In the genomic region with DNA sequence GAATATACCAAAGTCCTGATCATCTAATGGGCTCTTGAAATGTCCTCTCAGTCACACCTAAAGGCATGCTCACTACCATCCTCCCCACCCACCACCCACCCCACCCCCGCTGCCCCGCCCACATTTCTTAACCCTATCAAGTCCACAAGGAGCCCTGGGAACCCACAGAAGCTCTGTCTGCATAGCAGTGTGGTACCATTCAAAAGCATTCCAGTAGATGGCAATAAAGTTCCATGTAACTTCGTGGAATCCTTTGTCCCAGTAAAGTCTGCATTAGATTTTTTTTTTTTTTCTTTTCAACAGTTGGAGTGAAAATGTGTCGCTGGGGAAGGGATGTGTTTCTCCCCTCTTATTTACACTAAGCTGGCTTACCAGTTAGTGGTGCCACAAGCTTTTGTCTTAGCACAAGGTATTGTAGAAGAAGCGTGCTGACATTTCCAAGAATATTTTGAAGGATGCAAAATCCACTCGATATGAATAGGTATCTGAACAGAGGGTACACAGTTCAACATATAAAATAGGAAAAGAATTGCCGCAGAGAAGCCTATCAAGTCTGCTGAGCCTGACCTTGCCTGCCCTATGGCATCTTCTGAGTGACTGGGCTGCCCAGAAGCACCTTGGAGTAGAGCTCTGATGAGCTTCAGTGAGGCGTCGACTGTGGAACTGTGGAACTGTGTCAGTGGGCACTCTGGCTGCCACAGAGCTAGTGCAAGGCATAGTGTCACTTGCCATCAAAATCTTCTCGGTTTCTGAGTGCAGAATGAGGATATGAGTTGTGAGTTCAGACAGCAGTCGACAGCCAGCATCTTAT, we compare ENCODE assay signal across 8 mouse cellular contexts.
DNase-seq lines count a peak whose midpoint lies in the region; ATAC-seq and TF ChIP-seq lines count a peak whose summit lies in the region.
"Had no signal": no experiment of that assay in that cellular context is flagged by ENCODE, and none has a peak within 500 bp of the region (broad histone marks: within the 10 kb centered on the region; RNA-seq: fewer than 3 reads in every experiment).

No protein-coding gene starts in this region.

- no peaks in the 10 kb centered on the region for H3K27me3 ChIP-seq in liver, postnatal 0 days (ENCODE audit: insufficient read depth, low read length)
- H3K27me3 ChIP-seq in hindbrain, embryonic 10.5 days (ENCODE audit: insufficient read depth, poor library complexity, severe bottlenecking): no peaks in the 10 kb centered on the region
- no peaks in the 10 kb centered on the region for H3K27me3 ChIP-seq in limb, embryonic 11.5 days (ENCODE audit: control insufficient read depth, insufficient read depth, low read length)

- TF ChIP-seq EP300 in liver, postnatal 0 days (IDR thresholded peaks at IDR 0.05; ENCODE audit: low read depth): no peak

- H3K4me3 ChIP-seq in liver, postnatal 0 days (ENCODE audit: low read depth, low read length): no peak overlapping the region
- H3K4me3 ChIP-seq in hindbrain, embryonic 10.5 days: no peak overlapping the region
- no peak overlapping the region for H3K4me3 ChIP-seq in limb, embryonic 11.5 days (ENCODE audit: low read depth, low read length)

- ATAC-seq in liver, postnatal 0 days: no peak
- no peak for ATAC-seq in limb, embryonic 11.5 days (ENCODE audit: insufficient number of reproducible peaks, low FRiP score, low TSS enrichment, low read depth)
- ATAC-seq in megakaryocyte, adult 5-6 weeks (ENCODE audit: poor library complexity, severe bottlenecking): no peak

- no peak overlapping the region for H3K4me2 ChIP-seq in liver, postnatal 0 days (ENCODE audit: low read depth, low read length)
- no peak overlapping the region for H3K4me2 ChIP-seq in limb, embryonic 11.5 days (ENCODE audit: low read depth, severe bottlenecking)

- no peaks in the 10 kb centered on the region for H3K4me1 ChIP-seq in liver, postnatal 0 days (ENCODE audit: insufficient read depth)
- H3K4me1 ChIP-seq in hindbrain, embryonic 10.5 days (replicated peaks): 0 out of 2 replicates have a peak, but pooled peaks cover 9% of the 10 kb centered on the region
- no peaks in the 10 kb centered on the region for H3K4me1 ChIP-seq in limb, embryonic 11.5 days (ENCODE audit: control insufficient read depth, insufficient read depth, low read length)

- peak; percentile 38 for TF ChIP-seq CTCF in liver, postnatal 0 days (IDR thresholded peaks at IDR 0.05; ENCODE audit: low read depth)

- H3K9me3 ChIP-seq in liver, postnatal 0 days (ENCODE audit: low read length): no peaks in the 10 kb centered on the region
- no peaks in the 10 kb centered on the region for H3K9me3 ChIP-seq in hindbrain, embryonic 10.5 days
- H3K9me3 ChIP-seq in limb, embryonic 11.5 days (ENCODE audit: control insufficient read depth, low read length): no peaks in the 10 kb centered on the region

- WGBS in liver, postnatal 0 days (ENCODE audit: insufficient replicate concordance): 25% methylated on average over 11 of the region's 11 CpGs
- 18% methylated on average over 11 of the region's 11 CpGs for WGBS in hindbrain, embryonic 10.5 days
- 25% methylated on average over 11 of the region's 11 CpGs for WGBS in limb, embryonic 11.5 days

- no peaks in the 10 kb centered on the region for H3K36me3 ChIP-seq in liver, postnatal 0 days (replicated peaks; ENCODE audit: insufficient read depth, low read length)
- no peaks in the 10 kb centered on the region for H3K36me3 ChIP-seq in hindbrain, embryonic 10.5 days
- H3K36me3 ChIP-seq in limb, embryonic 11.5 days (ENCODE audit: control insufficient read depth, insufficient read depth, low read length): no peaks in the 10 kb centered on the region

- H3K9ac ChIP-seq in liver, postnatal 0 days (replicated peaks): no peak overlapping the region
- peak overlapping the region; percentile 23; the same call in 1 of the 2 replicates for H3K9ac ChIP-seq in limb, embryonic 11.5 days (ENCODE audit: low read length)

- no peak for DNase-seq in liver, postnatal 0 days
- DNase-seq in liver: no peak
- DNase-seq in embryo, embryonic 9.5 days (ENCODE audit: extremely low spot score): peak; percentile 65
- DNase-seq in hindbrain, embryonic 10.5 days (ENCODE audit: low spot score): no peak
- peak; percentile 28 for DNase-seq in limb, embryonic 11.5 days (ENCODE audit: low spot score)
- no peak for DNase-seq in spleen, postnatal 36 days (ENCODE audit: low spot score in 2 of 2)

- no peak overlapping the region for H3K27ac ChIP-seq in liver, postnatal 0 days (ENCODE audit: low read depth)
- H3K27ac ChIP-seq in hindbrain, embryonic 10.5 days: peak overlapping the region; percentile 56; the same call in 1 of the 2 replicates
- no peak overlapping the region for H3K27ac ChIP-seq in limb, embryonic 11.5 days (replicated peaks; ENCODE audit: low read depth, low read length)
- H3K27ac ChIP-seq: macrophage had no signal

Comparison
In these comparisons a context has a peak if more than half of its experiments do, and no peak if none do; other contexts are left out.
1. DNase-seq: peak in embryo, embryonic 9.5 days (single experiment) and limb, embryonic 11.5 days (single experiment); none in liver, postnatal 0 days (single experiment), liver (single experiment), hindbrain, embryonic 10.5 days (single experiment) and spleen, postnatal 36 days (0 of 2).